Mouse (Mus musculus) ES-Bruce4 (cell line): ENCODE measurements at regions not wholly inside any gene's neighbourhood (a gene's known extent, or its start where the extent isn't known, plus 50 kb on each side); places are given as distances from the start of the nearest gene placed in this dataset.

ENCODE experiments used
- CTCF ChIP-seq: IDR thresholded peaks from one replicate; pipeline ENCODE4 v1.8.1; 2011; ENCODE audit warnings: low read depth, low read length
- EP300 ChIP-seq: IDR thresholded peaks from 2 replicates; pipeline ENCODE4 v1.6.1; 2011; ENCODE audit warnings: low read depth, low read length; ENCODE audit not compliant: insufficient read depth
- POLR2A ChIP-seq: IDR thresholded peaks from one replicate; pipeline ENCODE4 v1.8.1; 2011; ENCODE audit warnings: low read length; ENCODE audit not compliant: insufficient read depth

DNA sequence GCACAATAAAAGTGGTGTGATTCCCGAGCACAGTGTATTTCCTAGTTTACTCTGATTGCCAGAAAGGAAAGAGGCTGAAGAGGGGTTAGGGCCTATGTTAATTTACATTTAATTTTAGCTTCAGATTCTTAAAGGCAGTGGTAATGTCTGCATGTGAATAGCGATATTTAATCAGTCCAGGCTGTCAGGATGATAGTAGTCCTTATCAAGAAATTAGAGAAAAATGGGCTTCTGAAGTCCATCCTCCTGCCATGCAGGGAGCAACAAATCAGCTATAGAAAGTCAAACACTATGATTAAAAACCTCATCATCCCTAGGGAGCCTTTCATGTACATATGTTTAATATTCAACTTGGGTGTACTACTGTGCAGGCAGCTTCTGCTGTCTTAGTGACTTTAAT, 422.7 kb upstream of the Gje1 start:
- no peak for TF ChIP-seq CTCF
- no peak for TF ChIP-seq POLR2A
- no peak for TF ChIP-seq EP300
